Mouse (Mus musculus) E14TG2a.4 (cell line): ENCODE measurements at regions not wholly inside any gene's neighbourhood (a gene's known extent, or its start where the extent isn't known, plus 50 kb on each side); places are given as distances from the start of the nearest gene placed in this dataset.

Experiments used
- H3K27me3 ChIP-seq: 2 replicates; pipeline ENCODE4 v1.6.1; 2014; ENCODE audit warnings: low read length, control low read depth; ENCODE audit not compliant: insufficient read depth
- H3K36me3 ChIP-seq: 2 replicates; pipeline ENCODE4 v1.6.1; 2014; ENCODE audit warnings: low read length, control low read depth; ENCODE audit not compliant: insufficient read depth
- H3K4me1 ChIP-seq: replicated peaks from 2 replicates; pipeline ENCODE4 v1.6.1; 2014; ENCODE audit warnings: low read depth, low read length, control low read depth
- H3K4me3 ChIP-seq: replicated peaks from 2 replicates; pipeline ENCODE4 v1.5.1; 2014; ENCODE audit warnings: mild to moderate bottlenecking, low read length
- H3K9me3 ChIP-seq: 2 replicates; pipeline ENCODE4 v1.6.1; 2014; ENCODE audit warnings: low read length, control low read depth
- CTCF ChIP-seq: conservative IDR thresholded peaks from 2 replicates; pipeline ENCODE4 v1.5.1; 2014; ENCODE audit warnings: low read length
- NANOG ChIP-seq: IDR thresholded peaks from 2 replicates; pipeline ENCODE4 v1.6.1; 2014; ENCODE audit warnings: borderline replicate concordance, low read length, mixed read lengths
- POU5F1 ChIP-seq: IDR thresholded peaks from 2 replicates; pipeline ENCODE4 v1.6.1; 2014; ENCODE audit warnings: low read length, borderline replicate concordance

- H3K9me3 ChIP-seq, result no peaks in the 10 kb centered on the region
- TF ChIP-seq POU5F1, result no peak
- TF ChIP-seq CTCF, result no peak
- TF ChIP-seq NANOG, result no peak
- H3K4me3 ChIP-seq, result no peak overlapping the region
- no peaks in the 10 kb centered on the region for H3K36me3 ChIP-seq
- H3K27me3 ChIP-seq, result no peaks in the 10 kb centered on the region
- no peaks in the 10 kb centered on the region for H3K4me1 ChIP-seq
Observed at GRCm38 (mm10) chr11:111689899-111690298, 623.9 kb downstream of the Kcnj2 start.

- H3K4me3 ChIP-seq, result no peak overlapping the region
- no peaks in the 10 kb centered on the region for H3K27me3 ChIP-seq
- H3K36me3 ChIP-seq, result no peaks in the 10 kb centered on the region
- no peak for TF ChIP-seq POU5F1
- TF ChIP-seq CTCF, result no peak
- no peak for TF ChIP-seq NANOG
- H3K9me3 ChIP-seq, result no peaks in the 10 kb centered on the region
- no peaks in the 10 kb centered on the region for H3K4me1 ChIP-seq
Observed at GRCm38 (mm10) chr11:111691512-111691911, 625.5 kb downstream of the Kcnj2 start.

- H3K9me3 ChIP-seq, result no peaks in the 10 kb centered on the region
- H3K27me3 ChIP-seq, result no peaks in the 10 kb centered on the region
- no peaks in the 10 kb centered on the region for H3K4me1 ChIP-seq
- H3K4me3 ChIP-seq, result no peak overlapping the region
- TF ChIP-seq NANOG, result no peak
- no peak for TF ChIP-seq POU5F1
- TF ChIP-seq CTCF, result no peak
- no peaks in the 10 kb centered on the region for H3K36me3 ChIP-seq
Observed at GRCm38 (mm10) chr11:111696668-111697067, 630.7 kb downstream of the Kcnj2 start.

- H3K36me3 ChIP-seq, result no peaks in the 10 kb centered on the region
- TF ChIP-seq CTCF (no peak), POU5F1 (no peak), NANOG (no peak)
Observed at GRCm38 (mm10) chr11:111699862-111700261, 633.9 kb downstream of the Kcnj2 start.

GRCm38 (mm10) chr11:111706882-111707281 is 640.9 kb downstream of the Kcnj2 start:
- no peak overlapping the region for H3K4me3 ChIP-seq
- TF ChIP-seq POU5F1 (no peak), CTCF (no peak), NANOG (no peak)
- no peaks in the 10 kb centered on the region for H3K27me3 ChIP-seq
- no peaks in the 10 kb centered on the region for H3K36me3 ChIP-seq
- no peaks in the 10 kb centered on the region for H3K4me1 ChIP-seq
- no peaks in the 10 kb centered on the region for H3K9me3 ChIP-seq

More at GRCm38 (mm10) chr11:111699862-111700261, 633.9 kb downstream of the Kcnj2 start:
- Histone ChIP-seq H3K4me1 (no peaks in the 10 kb centered on the region), H3K9me3 (no peaks in the 10 kb centered on the region), H3K27me3 (no peaks in the 10 kb centered on the region), H3K4me3 (no peak overlapping the region)

GRCm38 (mm10) chr11:111715401-111715800 is 649.4 kb downstream of the Kcnj2 start:
- no peaks in the 10 kb centered on the region for H3K27me3 ChIP-seq
- TF ChIP-seq POU5F1 (no peak), NANOG (no peak), CTCF (no peak)

GRCm38 (mm10) chr11:111722276-111722675 is 656.3 kb downstream of the Kcnj2 start:
- Histone ChIP-seq H3K9me3 (no peaks in the 10 kb centered on the region), H3K27me3 (no peaks in the 10 kb centered on the region), H3K36me3 (no peaks in the 10 kb centered on the region), H3K4me1 (no peaks in the 10 kb centered on the region), H3K4me3 (no peak overlapping the region)
- no peak for TF ChIP-seq NANOG
- TF ChIP-seq CTCF, result no peak
- no peak for TF ChIP-seq POU5F1

More at GRCm38 (mm10) chr11:111715401-111715800, 649.4 kb downstream of the Kcnj2 start:
- H3K36me3 ChIP-seq, result no peaks in the 10 kb centered on the region
- H3K4me1 ChIP-seq, result no peaks in the 10 kb centered on the region
- H3K4me3 ChIP-seq, result no peak overlapping the region
- no peaks in the 10 kb centered on the region for H3K9me3 ChIP-seq

GRCm38 (mm10) chr11:111728148-111728547 is 662.2 kb downstream of the Kcnj2 start:
- TF ChIP-seq CTCF (no peak), POU5F1 (no peak), NANOG (no peak)
- Histone ChIP-seq H3K4me3 (no peak overlapping the region), H3K4me1 (no peaks in the 10 kb centered on the region), H3K36me3 (no peaks in the 10 kb centered on the region), H3K27me3 (no peaks in the 10 kb centered on the region), H3K9me3 (no peaks in the 10 kb centered on the region)

GRCm38 (mm10) chr11:111732096-111732495 is 666.1 kb downstream of the Kcnj2 start:
- TF ChIP-seq NANOG (no peak), POU5F1 (no peak), CTCF (no peak)
- Histone ChIP-seq H3K4me3 (no peak overlapping the region), H3K9me3 (no peaks in the 10 kb centered on the region), H3K4me1 (no peaks in the 10 kb centered on the region), H3K27me3 (no peaks in the 10 kb centered on the region), H3K36me3 (no peaks in the 10 kb centered on the region)
